Mouse (Mus musculus): Measurements from ENCODE around the gene Mybpc3. TPM values are rescaled to one million over a fixed set of nuclear protein-coding genes. Genes with fewer than 3 reads are reported as not detected.
A peak's percentile ranks its signal among the peaks of the same experiment; 100 is the strongest.

Mybpc3 gene
- polyA plus RNA-seq, 1 experiment from 2014 or later: 0.07 TPM

GRCm38 (mm10) chr2:91115578-91115970 lies 2.4 kb upstream of the Mybpc3 start:
- no peak overlapping the region for H3K27ac ChIP-seq (replicated peaks)
- no peak for DNase-seq (ENCODE audit: low spot score)
- TF ChIP-seq EP300 (optimal IDR thresholded peaks at IDR 0.05): no peak
- TF ChIP-seq CTCF (IDR thresholded peaks at IDR 0.05; ENCODE audit: low read depth): no peak
- 28% methylated on average over 12 of the region's 12 CpGs for WGBS
- no peaks in the 10 kb centered on the region for H3K9me3 ChIP-seq (ENCODE audit: control insufficient read depth, low read length)
- H3K4me1 ChIP-seq (replicated peaks; ENCODE audit: control insufficient read depth, insufficient read depth): no peaks in the 10 kb centered on the region
- no peaks in the 10 kb centered on the region for H3K27me3 ChIP-seq (ENCODE audit: control insufficient read depth, insufficient read depth, low read length)
- no peaks in the 10 kb centered on the region for H3K36me3 ChIP-seq (ENCODE audit: control insufficient read depth, insufficient read depth, low read length)
- peak overlapping the region; percentile 44 for H3K4me3 ChIP-seq (ENCODE audit: low read depth, low read length)
- H3K9ac ChIP-seq (ENCODE audit: low read length): peak overlapping the region; percentile 64
- peak overlapping the region; percentile 78 for H3K4me2 ChIP-seq (replicated peaks; ENCODE audit: low read depth)
- no peak for ATAC-seq (ENCODE audit: low FRiP score, low TSS enrichment)

GRCm38 (mm10) chr2:91116842-91117241 lies 1.1 kb upstream of the Mybpc3 start:
- Histone ChIP-seq H3K4me3 (ENCODE audit: low read depth, low read length) (no peak overlapping the region), H3K4me2 (replicated peaks; ENCODE audit: low read depth) (no peak overlapping the region), H3K9me3 (ENCODE audit: control insufficient read depth, low read length) (no peaks in the 10 kb centered on the region), H3K27ac (replicated peaks) (no peak overlapping the region), H3K36me3 (ENCODE audit: control insufficient read depth, insufficient read depth, low read length) (no peaks in the 10 kb centered on the region), H3K27me3 (ENCODE audit: control insufficient read depth, insufficient read depth, low read length) (no peaks in the 10 kb centered on the region), H3K4me1 (replicated peaks; ENCODE audit: control insufficient read depth, insufficient read depth) (no peaks in the 10 kb centered on the region), H3K9ac (ENCODE audit: low read length) (no peak overlapping the region)
- ATAC-seq (ENCODE audit: low FRiP score, low TSS enrichment): no peak
- 77% methylated on average over 5 of the region's 5 CpGs for WGBS
- DNase-seq (ENCODE audit: low spot score): no peak
- TF ChIP-seq CTCF (IDR thresholded peaks at IDR 0.05; ENCODE audit: low read depth) (no peak), EP300 (optimal IDR thresholded peaks at IDR 0.05) (no peak)

- Histone ChIP-seq H3K4me2 (replicated peaks; ENCODE audit: low read depth) (no peak overlapping the region), H3K27me3 (ENCODE audit: control insufficient read depth, insufficient read depth, low read length) (no peaks in the 10 kb centered on the region), H3K36me3 (ENCODE audit: control insufficient read depth, insufficient read depth, low read length) (no peaks in the 10 kb centered on the region), H3K4me1 (replicated peaks; ENCODE audit: control insufficient read depth, insufficient read depth) (no peaks in the 10 kb centered on the region), H3K9me3 (ENCODE audit: control insufficient read depth, low read length) (no peaks in the 10 kb centered on the region), H3K27ac (replicated peaks) (no peak overlapping the region), H3K4me3 (ENCODE audit: low read depth, low read length) (no peak overlapping the region), H3K9ac (ENCODE audit: low read length) (no peak overlapping the region)
- DNase-seq (ENCODE audit: low spot score) (no peak), ATAC-seq (ENCODE audit: low FRiP score, low TSS enrichment) (no peak)
- TF ChIP-seq EP300 (optimal IDR thresholded peaks at IDR 0.05) (no peak), CTCF (IDR thresholded peaks at IDR 0.05; ENCODE audit: low read depth) (no peak)
- 52% methylated on average over 1 of the region's 1 CpGs for WGBS
Observed at GRCm38 (mm10) chr2:91118647-91119046, 703 bp downstream of the Mybpc3 start.

- Histone ChIP-seq H3K9me3 (ENCODE audit: control insufficient read depth, low read length) (no peaks in the 10 kb centered on the region), H3K4me1 (replicated peaks; ENCODE audit: control insufficient read depth, insufficient read depth) (no peaks in the 10 kb centered on the region), H3K27me3 (ENCODE audit: control insufficient read depth, insufficient read depth, low read length) (no peaks in the 10 kb centered on the region), H3K4me2 (replicated peaks; ENCODE audit: low read depth) (no peak overlapping the region), H3K4me3 (ENCODE audit: low read depth, low read length) (no peak overlapping the region), H3K27ac (replicated peaks) (no peak overlapping the region), H3K36me3 (ENCODE audit: control insufficient read depth, insufficient read depth, low read length) (no peaks in the 10 kb centered on the region), H3K9ac (ENCODE audit: low read length) (no peak overlapping the region)
- ATAC-seq (ENCODE audit: low FRiP score, low TSS enrichment) (no peak), DNase-seq (ENCODE audit: low spot score) (no peak)
- 93% methylated on average over 19 of the region's 19 CpGs for WGBS
- TF ChIP-seq EP300 (optimal IDR thresholded peaks at IDR 0.05) (no peak), CTCF (IDR thresholded peaks at IDR 0.05; ENCODE audit: low read depth) (no peak)
Observed at GRCm38 (mm10) chr2:91119061-91119460, 1.1 kb downstream of the Mybpc3 start.

GRCm38 (mm10) chr2:91119551-91119950 lies 1.6 kb downstream of the Mybpc3 start:
- no peak for ATAC-seq (ENCODE audit: low FRiP score, low TSS enrichment)
- 80% methylated on average over 6 of the region's 6 CpGs for WGBS
- Histone ChIP-seq H3K4me1 (replicated peaks; ENCODE audit: control insufficient read depth, insufficient read depth) (no peaks in the 10 kb centered on the region), H3K4me3 (ENCODE audit: low read depth, low read length) (no peak overlapping the region), H3K4me2 (replicated peaks; ENCODE audit: low read depth) (no peak overlapping the region), H3K9ac (ENCODE audit: low read length) (no peak overlapping the region), H3K27me3 (ENCODE audit: control insufficient read depth, insufficient read depth, low read length) (no peaks in the 10 kb centered on the region), H3K36me3 (ENCODE audit: control insufficient read depth, insufficient read depth, low read length) (no peaks in the 10 kb centered on the region), H3K9me3 (ENCODE audit: control insufficient read depth, low read length) (no peaks in the 10 kb centered on the region), H3K27ac (replicated peaks) (no peak overlapping the region)
- no peak for DNase-seq (ENCODE audit: low spot score)
- no peak for TF ChIP-seq CTCF (IDR thresholded peaks at IDR 0.05; ENCODE audit: low read depth)
- no peak for TF ChIP-seq EP300 (optimal IDR thresholded peaks at IDR 0.05)

- ATAC-seq (ENCODE audit: low FRiP score, low TSS enrichment) (no peak), DNase-seq (ENCODE audit: low spot score) (no peak)
- no peak for TF ChIP-seq CTCF (IDR thresholded peaks at IDR 0.05; ENCODE audit: low read depth)
- no peak for TF ChIP-seq EP300 (optimal IDR thresholded peaks at IDR 0.05)
- Histone ChIP-seq H3K9me3 (ENCODE audit: control insufficient read depth, low read length) (no peaks in the 10 kb centered on the region), H3K9ac (ENCODE audit: low read length) (no peak overlapping the region), H3K27ac (replicated peaks) (no peak overlapping the region), H3K4me3 (ENCODE audit: low read depth, low read length) (no peak overlapping the region), H3K4me2 (replicated peaks; ENCODE audit: low read depth) (no peak overlapping the region), H3K36me3 (ENCODE audit: control insufficient read depth, insufficient read depth, low read length) (no peaks in the 10 kb centered on the region), H3K4me1 (replicated peaks; ENCODE audit: control insufficient read depth, insufficient read depth) (no peaks in the 10 kb centered on the region), H3K27me3 (ENCODE audit: control insufficient read depth, insufficient read depth, low read length) (no peaks in the 10 kb centered on the region)
- 63% methylated on average over 6 of the region's 6 CpGs for WGBS
Observed at GRCm38 (mm10) chr2:91120261-91120671, 2.3 kb downstream of the Mybpc3 start.

All from stomach, postnatal 0 days (tissue).